Mouse (Mus musculus) testis, adult 2 months (tissue): Measurements from ENCODE around the gene Kank2.
A peak's percentile ranks its signal among the peaks of the same experiment; 100 is the strongest.

Experiments
- CTCF ChIP-seq: fragments of 200-500 bp; IDR thresholded peaks from 2 replicates; pipeline ENCODE4 v1.5.1; 2012; ENCODE audit warnings: low read depth, mild to moderate bottlenecking, inconsistent platforms, low read length, moderate library complexity; ENCODE audit not compliant: control insufficient read depth, insufficient read depth, insufficient replicate concordance
- POLR2A ChIP-seq: fragments of 200-500 bp; IDR thresholded peaks from 2 replicates; pipeline ENCODE4 v1.6.1; 2012; ENCODE audit warnings: low read depth, mild to moderate bottlenecking, inconsistent platforms, low read length, moderate library complexity; ENCODE audit not compliant: control insufficient read depth

- no peak for TF ChIP-seq CTCF
- TF ChIP-seq POLR2A, result peak; percentile 33; the same call in 1 of the 2 replicates
Observed at GRCm38 (mm10) chr9:21723377-21724146, 75.0 kb downstream of the Kank2 start, which contains the start of gene Ldlr.
